Mouse (Mus musculus): ENCODE results near the gene Zfp706. TPM values are rescaled to one million over a fixed set of nuclear protein-coding genes. Genes with fewer than 3 reads are reported as not detected.
"Not testable (repeated sequence)": the region's sequence is repeated elsewhere in the genome, so short reads cannot be mapped to it uniquely, and the experiment has no call there.

Gene Zfp706
- polyA plus RNA-seq, 1 experiment from 2014 or later, result 421 TPM

GRCm38 (mm10) chr15:37005793-37006474, 1.6 kb downstream of the Zfp706 start:
- no peaks in the 10 kb centered on the region for H3K27me3 ChIP-seq (ENCODE audit: control insufficient read depth, insufficient read depth, low read length)
- H3K36me3 ChIP-seq (ENCODE audit: control insufficient read depth, insufficient read depth, low read length), result peaks cover 14% of the 10 kb centered on the region
- peak overlapping the region; percentile 75 for H3K4me2 ChIP-seq
- ATAC-seq (replicated peaks; ENCODE audit: insufficient number of reproducible peaks, low FRiP score, low TSS enrichment), result no peak
- H3K9ac ChIP-seq (ENCODE audit: low read depth, low read length), result peak overlapping the region; percentile 99
- H3K27ac ChIP-seq (ENCODE audit: low read depth, low read length), result peak overlapping the region; percentile 99
- H3K9me3 ChIP-seq (replicated peaks; ENCODE audit: control insufficient read depth, low read length), result no peaks in the 10 kb centered on the region
- H3K4me1 ChIP-seq (ENCODE audit: control insufficient read depth, insufficient read depth, low read length), result peaks cover 20% of the 10 kb centered on the region
- peak overlapping the region; percentile 98 for H3K4me3 ChIP-seq (ENCODE audit: low read depth, low read length)
- 32% methylated on average over 7 of the region's 7 CpGs for WGBS (ENCODE audit: insufficient replicate concordance)

GRCm38 (mm10) chr15:37004858-37005257, 2.7 kb downstream of the Zfp706 start:
- peak overlapping the region; percentile 75 for H3K4me2 ChIP-seq
- no peak overlapping the region for H3K9ac ChIP-seq (ENCODE audit: low read depth, low read length)
- ATAC-seq (replicated peaks; ENCODE audit: insufficient number of reproducible peaks, low FRiP score, low TSS enrichment), result no peak
- H3K27ac ChIP-seq (ENCODE audit: low read depth, low read length), result no peak overlapping the region
- H3K36me3 ChIP-seq (ENCODE audit: control insufficient read depth, insufficient read depth, low read length), result peaks cover 14% of the 10 kb centered on the region
- 78% methylated on average over 5 of the region's 5 CpGs for WGBS (ENCODE audit: insufficient replicate concordance)
- no peaks in the 10 kb centered on the region for H3K27me3 ChIP-seq (ENCODE audit: control insufficient read depth, insufficient read depth, low read length)
- no peaks in the 10 kb centered on the region for H3K9me3 ChIP-seq (replicated peaks; ENCODE audit: control insufficient read depth, low read length)
- H3K4me3 ChIP-seq (ENCODE audit: low read depth, low read length), result no peak overlapping the region
- H3K4me1 ChIP-seq (ENCODE audit: control insufficient read depth, insufficient read depth, low read length), result peaks cover 20% of the 10 kb centered on the region

- H3K9me3 ChIP-seq (replicated peaks; ENCODE audit: control insufficient read depth, low read length), result peaks cover 3% of the 10 kb centered on the region; the same call in 1 of the 2 replicates
- H3K4me1 ChIP-seq (ENCODE audit: control insufficient read depth, insufficient read depth, low read length), result peaks cover 16% of the 10 kb centered on the region
- H3K36me3 ChIP-seq (ENCODE audit: control insufficient read depth, insufficient read depth, low read length), result peaks cover 34% of the 10 kb centered on the region
- H3K27ac ChIP-seq (ENCODE audit: low read depth, low read length), result no peak overlapping the region
- no peak overlapping the region for H3K4me3 ChIP-seq (ENCODE audit: low read depth, low read length)
- whole genome bisulfite sequencing (ENCODE audit: insufficient replicate concordance), result 82% methylated on average over 7 of the region's 7 CpGs
- no peaks in the 10 kb centered on the region for H3K27me3 ChIP-seq (ENCODE audit: control insufficient read depth, insufficient read depth, low read length)
- no peak overlapping the region for H3K4me2 ChIP-seq
- no peak overlapping the region for H3K9ac ChIP-seq (ENCODE audit: low read depth, low read length)
- no peak for ATAC-seq (replicated peaks; ENCODE audit: insufficient number of reproducible peaks, low FRiP score, low TSS enrichment)
Observed at GRCm38 (mm10) chr15:37002276-37002675, 5.3 kb downstream of the Zfp706 start.

- ATAC-seq (replicated peaks; ENCODE audit: insufficient number of reproducible peaks, low FRiP score, low TSS enrichment); H3K4me3 ChIP-seq (ENCODE audit: low read depth, low read length); H3K4me1 ChIP-seq (ENCODE audit: control insufficient read depth, insufficient read depth, low read length); H3K27me3 ChIP-seq (ENCODE audit: control insufficient read depth, insufficient read depth, low read length); H3K4me2 ChIP-seq; H3K9me3 ChIP-seq (replicated peaks; ENCODE audit: control insufficient read depth, low read length); H3K27ac ChIP-seq (ENCODE audit: low read depth, low read length); H3K9ac ChIP-seq (ENCODE audit: low read depth, low read length): not testable (repeated sequence)
- 46% methylated on average over 7 of the region's 7 CpGs for WGBS (ENCODE audit: insufficient replicate concordance)
- peaks cover 36% of the 10 kb centered on the region for H3K36me3 ChIP-seq (ENCODE audit: control insufficient read depth, insufficient read depth, low read length)
Observed at GRCm38 (mm10) chr15:36999602-37000001, 8.0 kb downstream of the Zfp706 start.

GRCm38 (mm10) chr15:36995166-36995565, 12.4 kb downstream of the Zfp706 start:
- H3K27me3 ChIP-seq (ENCODE audit: control insufficient read depth, insufficient read depth, low read length), result no peaks in the 10 kb centered on the region
- peaks cover 4% of the 10 kb centered on the region; the same call in 1 of the 2 replicates for H3K9me3 ChIP-seq (replicated peaks; ENCODE audit: control insufficient read depth, low read length)
- no peak overlapping the region for H3K27ac ChIP-seq (ENCODE audit: low read depth, low read length)
- H3K9ac ChIP-seq (ENCODE audit: low read depth, low read length), result no peak overlapping the region
- 92% methylated on average over 4 of the region's 4 CpGs for WGBS (ENCODE audit: insufficient replicate concordance)
- no peak overlapping the region for H3K4me2 ChIP-seq
- no peaks in the 10 kb centered on the region; the same call in 1 of the 2 replicates for H3K4me1 ChIP-seq (ENCODE audit: control insufficient read depth, insufficient read depth, low read length)
- no peak overlapping the region for H3K4me3 ChIP-seq (ENCODE audit: low read depth, low read length)
- no peak for ATAC-seq (replicated peaks; ENCODE audit: insufficient number of reproducible peaks, low FRiP score, low TSS enrichment)
- peaks cover 22% of the 10 kb centered on the region for H3K36me3 ChIP-seq (ENCODE audit: control insufficient read depth, insufficient read depth, low read length)

- Histone ChIP-seq H3K27me3 (ENCODE audit: control insufficient read depth, insufficient read depth, low read length) (no peaks in the 10 kb centered on the region), H3K9me3 (replicated peaks; ENCODE audit: control insufficient read depth, low read length) (peaks cover 4% of the 10 kb centered on the region; the same call in 1 of the 2 replicates), H3K4me2 (no peak overlapping the region), H3K4me1 (ENCODE audit: control insufficient read depth, insufficient read depth, low read length) (peaks cover 5% of the 10 kb centered on the region; the same call in 1 of the 2 replicates), H3K4me3 (ENCODE audit: low read depth, low read length) (no peak overlapping the region), H3K9ac (ENCODE audit: low read depth, low read length) (no peak overlapping the region), H3K36me3 (ENCODE audit: control insufficient read depth, insufficient read depth, low read length) (peaks cover 20% of the 10 kb centered on the region), H3K27ac (ENCODE audit: low read depth, low read length) (no peak overlapping the region)
- ATAC-seq (replicated peaks; ENCODE audit: insufficient number of reproducible peaks, low FRiP score, low TSS enrichment), result no peak
- WGBS (ENCODE audit: insufficient replicate concordance), result 68% methylated on average over 1 of the region's 1 CpGs
Observed at GRCm38 (mm10) chr15:36994665-36995064, 12.9 kb downstream of the Zfp706 start.

GRCm38 (mm10) chr15:36993435-36994178, 14.0 kb downstream of the Zfp706 start:
- Histone ChIP-seq H3K4me3 (ENCODE audit: low read depth, low read length) (no peak overlapping the region), H3K36me3 (ENCODE audit: control insufficient read depth, insufficient read depth, low read length) (peaks cover 14% of the 10 kb centered on the region), H3K4me2 (no peak overlapping the region), H3K9ac (ENCODE audit: low read depth, low read length) (no peak overlapping the region), H3K9me3 (replicated peaks; ENCODE audit: control insufficient read depth, low read length) (peaks cover 4% of the 10 kb centered on the region; the same call in 1 of the 2 replicates), H3K27me3 (ENCODE audit: control insufficient read depth, insufficient read depth, low read length) (no peaks in the 10 kb centered on the region), H3K27ac (ENCODE audit: low read depth, low read length) (no peak overlapping the region), H3K4me1 (ENCODE audit: control insufficient read depth, insufficient read depth, low read length) (peaks cover 9% of the 10 kb centered on the region; the same call in 1 of the 2 replicates)
- no peak for ATAC-seq (replicated peaks; ENCODE audit: insufficient number of reproducible peaks, low FRiP score, low TSS enrichment)
- 82% methylated on average over 8 of the region's 8 CpGs for WGBS (ENCODE audit: insufficient replicate concordance)

DNA sequence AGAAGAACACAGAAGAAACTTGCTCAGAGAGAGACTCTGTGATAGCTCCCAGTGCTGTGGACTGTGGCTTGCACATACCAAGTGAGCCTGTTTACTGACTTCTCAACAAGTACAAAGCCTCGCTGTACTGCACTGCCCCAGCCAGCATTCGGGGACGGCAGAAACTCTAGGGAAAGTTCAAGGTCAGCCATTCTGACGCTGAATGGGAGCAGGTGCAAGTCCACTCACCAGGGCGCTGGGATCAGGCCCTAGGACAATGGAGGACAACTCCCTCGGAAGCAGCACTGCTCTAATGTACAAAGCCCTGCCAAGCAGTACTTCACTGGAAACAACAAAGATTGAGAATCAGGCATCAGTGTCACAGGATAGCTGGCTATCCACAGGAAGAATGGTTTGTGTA, 16.2 kb downstream of the Zfp706 start:
- no peaks in the 10 kb centered on the region for H3K9me3 ChIP-seq (replicated peaks; ENCODE audit: control insufficient read depth, low read length)
- 61% methylated on average over 6 of the region's 6 CpGs for WGBS (ENCODE audit: insufficient replicate concordance)
- no peak for ATAC-seq (replicated peaks; ENCODE audit: insufficient number of reproducible peaks, low FRiP score, low TSS enrichment)

More for the DNA sequence above, 16.2 kb downstream of the Zfp706 start:
- H3K27ac ChIP-seq (ENCODE audit: low read depth, low read length), result no peak overlapping the region
- no peaks in the 10 kb centered on the region for H3K27me3 ChIP-seq (ENCODE audit: control insufficient read depth, insufficient read depth, low read length)
- no peaks in the 10 kb centered on the region for H3K36me3 ChIP-seq (ENCODE audit: control insufficient read depth, insufficient read depth, low read length)
- no peak overlapping the region for H3K4me3 ChIP-seq (ENCODE audit: low read depth, low read length)
- H3K9ac ChIP-seq (ENCODE audit: low read depth, low read length), result no peak overlapping the region
- H3K4me2 ChIP-seq, result no peak overlapping the region
- peaks cover 31% of the 10 kb centered on the region for H3K4me1 ChIP-seq (ENCODE audit: control insufficient read depth, insufficient read depth, low read length)

All from heart, embryonic 11.5 days (tissue).